Mouse (Mus musculus) kidney, adult 18-20 months (tissue): Measurements from ENCODE around the gene Mrps5.
A peak's percentile ranks its signal among the peaks of the same experiment; 100 is the strongest.

ENCODE experiments used
- DNase-seq: peaks from one replicate; pipeline ENCODE4 v3.0.0; 2021

Mrps5 gene

DNA sequence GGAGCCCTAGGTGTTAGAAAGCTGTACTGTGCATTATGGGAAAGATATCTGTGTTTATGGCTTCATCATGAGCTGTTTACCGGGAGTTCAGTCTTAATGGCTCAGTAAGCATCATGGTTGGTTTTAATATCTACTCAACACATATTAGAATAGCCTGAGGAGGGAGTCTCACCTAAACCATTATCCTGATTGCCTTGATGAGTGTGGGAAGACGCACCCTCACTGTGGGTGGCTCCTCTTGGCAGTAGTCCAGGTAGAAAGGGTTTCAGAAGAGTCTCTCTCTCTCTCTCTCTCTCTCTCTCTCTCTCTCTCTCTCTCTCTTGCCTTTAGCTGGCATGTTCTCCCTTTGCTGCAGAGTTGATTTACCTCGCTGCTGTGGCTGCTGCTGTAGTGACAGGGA lies 35.0 kb downstream of the Mrps5 start:
- no peak for DNase-seq

DNA sequence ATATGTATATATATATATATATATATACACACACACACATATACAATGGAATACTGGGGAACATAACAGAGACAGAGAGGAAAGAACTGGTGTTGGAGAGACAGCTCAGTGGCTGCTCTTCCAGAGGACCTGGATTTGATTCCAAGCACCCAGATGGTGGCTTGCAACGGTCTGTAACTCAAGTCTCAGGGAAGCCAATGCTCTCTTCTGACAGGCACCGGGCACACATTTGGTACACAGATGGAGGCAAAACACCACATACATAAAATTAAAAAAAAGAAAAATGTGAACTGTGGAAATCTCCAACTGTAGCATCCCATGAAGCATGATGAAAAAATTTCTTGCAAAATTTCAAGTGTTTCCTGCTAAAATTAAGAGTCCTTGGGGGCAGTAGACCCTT lies 37.8 kb downstream of the Mrps5 start:
- DNase-seq, result no peak

DNA sequence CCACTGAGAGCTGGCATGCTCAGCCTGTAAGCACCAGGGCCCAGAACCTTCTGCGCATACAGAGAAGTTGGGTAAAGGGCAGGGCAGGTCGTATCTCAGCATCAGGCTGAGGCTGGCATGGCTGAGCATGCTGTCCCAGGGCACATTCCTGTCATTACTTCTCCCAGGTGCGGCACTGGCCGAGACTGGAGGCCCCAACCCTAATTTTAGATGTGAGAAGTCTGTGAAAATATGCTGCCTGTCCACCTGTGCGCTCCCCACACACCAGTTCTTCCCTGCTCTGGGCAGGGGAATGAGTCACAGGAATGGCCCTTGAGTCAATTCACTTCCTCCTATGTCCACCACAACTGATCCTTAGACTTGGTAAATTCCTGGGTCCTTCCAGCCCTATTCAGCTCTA lies 38.6 kb downstream of the Mrps5 start:
- DNase-seq, result peak; percentile 42

DNA sequence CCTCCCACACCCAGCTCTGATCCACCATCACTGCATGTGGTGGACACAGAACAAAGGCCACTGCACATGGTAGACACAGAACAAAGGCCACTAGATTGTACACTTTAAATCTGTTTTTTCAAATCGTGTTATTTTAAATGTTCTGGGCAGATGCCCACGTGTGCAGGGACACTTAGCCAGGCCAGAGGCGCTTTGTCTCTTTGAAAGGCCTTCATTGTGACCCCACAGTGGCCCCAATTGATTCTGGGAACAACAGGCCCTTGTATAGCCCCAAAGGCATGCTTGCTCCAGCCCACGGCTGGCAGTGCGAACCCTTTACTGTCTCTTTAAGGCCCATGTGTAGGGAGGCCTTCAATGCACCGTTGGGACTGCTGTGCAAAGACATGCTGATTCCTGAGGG lies 40.3 kb downstream of the Mrps5 start:
- DNase-seq, result no peak

DNA sequence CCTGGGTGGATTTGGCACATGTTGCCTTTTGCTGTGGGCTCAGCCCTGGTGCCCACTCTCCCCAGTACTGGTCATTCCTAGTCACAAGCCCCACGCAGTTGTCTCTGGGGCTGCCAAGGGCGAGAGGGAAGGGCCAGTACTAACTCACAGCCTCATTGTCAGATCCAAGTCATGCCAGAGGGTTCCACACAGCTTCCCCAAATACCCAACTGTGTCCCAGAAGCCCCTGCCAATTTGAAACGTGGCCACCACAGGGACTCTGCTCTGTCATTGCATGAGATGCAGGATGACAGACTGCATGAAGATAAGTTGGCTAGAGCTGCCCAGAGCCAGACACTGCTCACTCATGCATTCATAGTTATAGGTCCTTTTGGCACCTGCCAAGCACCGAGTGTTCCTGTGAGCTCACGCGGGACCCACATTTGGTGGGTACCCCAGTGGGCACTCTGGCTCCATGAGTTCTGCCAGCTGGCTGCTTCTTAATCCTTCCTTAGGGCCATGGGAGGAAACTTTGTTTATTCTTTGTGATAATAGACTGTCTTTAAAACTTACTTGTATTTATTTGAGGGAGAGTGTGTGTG lies 41.1 kb downstream of the Mrps5 start:
- DNase-seq, result no peak

DNA sequence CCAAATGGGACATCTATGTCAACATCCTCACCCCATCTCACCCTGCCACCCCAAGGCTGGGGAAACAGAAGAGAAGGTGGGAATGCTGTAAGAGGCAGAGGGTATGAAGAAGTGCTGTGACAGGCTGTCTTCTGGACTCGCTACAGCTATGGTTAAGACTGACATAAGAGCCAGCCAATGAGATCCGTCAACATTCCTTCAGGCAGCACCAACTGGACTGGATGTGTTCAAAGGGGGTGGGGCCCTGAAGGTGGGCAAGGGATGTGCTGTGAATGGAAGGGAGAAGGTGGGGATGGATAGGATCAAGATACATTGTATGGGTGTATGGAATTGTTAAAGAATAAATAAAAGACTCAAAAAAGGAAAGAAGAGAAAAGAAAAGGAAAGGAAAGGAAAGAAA lies 45.6 kb downstream of the Mrps5 start:
- DNase-seq, result no peak

DNA sequence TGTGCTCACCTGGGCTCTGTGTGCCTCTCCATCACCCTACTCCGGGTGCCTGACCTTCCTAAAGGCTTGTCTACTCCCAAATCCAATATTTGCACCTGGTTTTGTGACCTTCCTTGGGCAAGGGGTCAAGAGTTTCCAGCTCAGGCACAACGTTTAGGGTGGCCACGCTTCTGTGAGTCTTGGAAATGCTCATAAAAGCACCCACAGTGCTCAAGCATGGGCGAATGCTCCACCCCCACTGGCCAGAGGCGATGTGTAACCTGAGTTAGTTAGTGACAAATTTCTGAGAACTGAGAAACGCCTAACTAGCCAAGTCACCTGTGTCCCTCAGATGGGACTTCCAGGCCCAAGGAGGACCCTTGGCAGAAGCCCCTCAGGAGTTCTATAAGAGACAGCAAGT lies 48.6 kb downstream of the Mrps5 start:
- peak; percentile 83 for DNase-seq

DNA sequence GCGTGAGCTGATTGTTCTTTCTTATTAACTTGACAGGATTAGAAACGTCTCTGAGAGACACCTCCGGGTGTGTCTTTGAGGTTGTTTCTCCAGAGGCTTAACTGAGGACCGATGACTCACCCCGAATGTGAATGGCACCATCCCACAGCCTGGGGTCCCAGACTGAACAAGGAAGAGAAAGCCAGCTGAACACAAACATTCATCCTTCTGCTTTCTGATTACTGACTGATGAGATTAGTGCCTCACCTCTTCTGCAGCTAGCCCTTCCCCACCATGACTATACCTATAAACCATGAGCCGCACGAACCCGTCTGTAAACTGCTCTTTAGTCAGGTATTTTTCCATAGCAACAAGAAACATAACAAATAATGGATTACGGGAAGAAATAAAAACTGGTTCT lies 52.0 kb downstream of the Mrps5 start:
- no peak for DNase-seq

DNA sequence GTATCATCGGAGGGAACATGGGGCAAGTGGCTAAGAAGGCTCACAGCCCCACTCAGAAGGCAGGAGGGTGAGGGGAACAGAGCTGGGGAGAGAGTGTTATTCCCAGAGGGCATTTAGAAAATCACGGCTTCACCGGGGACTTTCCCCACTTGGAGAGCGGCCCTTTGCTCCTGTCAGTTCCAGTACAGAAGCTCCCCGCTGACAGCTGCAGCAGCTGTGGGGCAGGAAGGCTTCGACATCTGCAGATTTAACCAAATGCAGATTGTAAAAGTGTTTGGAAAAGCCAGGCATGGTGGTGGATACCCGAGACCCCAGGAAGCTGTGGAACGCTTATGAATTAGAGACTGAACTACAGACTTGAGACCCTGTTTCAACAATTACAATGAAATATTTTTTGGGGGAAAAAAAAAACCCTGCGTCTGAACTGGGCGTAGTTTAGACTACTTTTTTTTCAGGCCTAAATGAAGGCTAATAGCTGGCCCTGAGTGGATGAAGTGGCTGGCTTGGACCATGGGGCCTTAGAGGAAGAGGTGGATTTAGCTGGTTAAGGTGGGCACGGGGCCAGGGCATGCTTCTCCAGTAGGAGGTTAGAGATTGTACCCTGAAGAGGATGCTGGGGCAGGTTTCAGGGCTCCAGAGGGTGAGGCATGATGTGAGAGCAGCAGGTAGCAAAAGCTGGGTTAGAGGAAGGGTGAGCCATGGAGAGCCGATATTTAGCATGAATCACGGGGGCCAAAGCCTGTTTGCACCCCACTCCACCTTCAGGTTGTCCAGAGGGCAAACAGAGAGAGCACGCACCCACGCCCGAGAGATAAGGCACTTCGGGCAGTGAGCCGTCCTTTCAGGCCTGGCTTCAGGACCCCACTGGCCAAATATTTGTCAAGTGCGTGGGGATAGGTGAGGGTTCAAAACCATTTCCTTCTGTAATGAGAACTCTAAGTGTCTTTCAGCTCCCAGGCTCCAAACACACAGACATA lies 57.0 kb downstream of the Mrps5 start:
- no peak for DNase-seq

DNA sequence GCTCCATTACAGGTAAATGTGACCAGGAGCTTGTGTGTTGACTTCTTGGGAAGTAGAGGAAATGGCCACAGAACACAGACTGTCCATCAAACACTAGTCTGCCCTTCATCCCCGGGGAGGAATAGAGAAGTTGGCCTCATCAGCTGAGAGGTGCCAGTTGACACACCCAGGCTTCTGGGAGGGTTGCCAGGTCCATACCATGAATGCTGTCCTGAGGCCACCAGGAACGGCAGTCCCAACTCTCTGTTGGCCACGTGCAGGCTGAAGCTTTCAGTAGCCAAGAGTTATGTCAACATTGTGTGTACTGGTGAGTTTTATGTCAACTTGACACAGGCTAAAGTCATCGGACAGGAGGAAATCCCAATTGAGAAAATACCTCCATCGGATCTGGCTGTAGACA lies 59.9 kb downstream of the Mrps5 start:
- no peak for DNase-seq

DNA sequence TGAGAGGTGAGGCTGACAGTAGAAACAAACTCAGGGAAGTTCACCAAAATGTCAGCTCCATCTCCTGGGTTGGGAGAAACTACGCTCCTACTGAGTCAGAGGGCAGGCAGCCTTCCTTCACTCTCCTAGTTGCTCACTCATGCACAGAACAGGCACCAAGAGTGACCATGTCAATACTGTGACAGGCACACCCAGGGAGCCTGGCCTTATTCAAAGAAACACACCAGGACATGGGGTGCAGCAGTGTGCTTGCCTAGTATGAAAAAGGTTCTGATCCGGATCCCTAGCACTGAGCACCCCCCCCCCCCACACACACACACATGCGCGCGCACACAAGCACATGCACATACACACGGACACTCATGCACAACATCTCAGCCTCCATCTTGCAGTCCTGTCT lies 61.1 kb downstream of the Mrps5 start:
- no peak for DNase-seq

DNA sequence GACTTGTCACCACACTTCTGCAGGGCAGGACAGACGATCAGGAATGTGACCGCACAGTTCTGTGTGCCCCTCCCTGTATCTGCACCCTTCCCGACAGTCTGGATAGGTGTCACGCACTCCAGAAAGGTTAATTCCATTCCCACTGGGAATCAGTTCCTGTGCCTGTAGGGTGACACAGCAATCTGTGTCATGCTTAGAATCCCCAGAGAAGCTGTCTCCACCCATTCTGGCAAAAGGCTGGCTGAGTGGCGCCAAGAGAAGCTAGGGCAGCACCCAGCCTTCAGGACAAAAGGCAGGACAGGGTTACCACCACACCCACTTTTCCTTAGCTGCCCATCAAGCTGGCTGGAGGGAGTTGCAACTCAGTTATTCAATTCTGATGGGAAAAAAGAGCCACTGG lies 62.9 kb downstream of the Mrps5 start:
- DNase-seq, result peak; percentile 72

DNA sequence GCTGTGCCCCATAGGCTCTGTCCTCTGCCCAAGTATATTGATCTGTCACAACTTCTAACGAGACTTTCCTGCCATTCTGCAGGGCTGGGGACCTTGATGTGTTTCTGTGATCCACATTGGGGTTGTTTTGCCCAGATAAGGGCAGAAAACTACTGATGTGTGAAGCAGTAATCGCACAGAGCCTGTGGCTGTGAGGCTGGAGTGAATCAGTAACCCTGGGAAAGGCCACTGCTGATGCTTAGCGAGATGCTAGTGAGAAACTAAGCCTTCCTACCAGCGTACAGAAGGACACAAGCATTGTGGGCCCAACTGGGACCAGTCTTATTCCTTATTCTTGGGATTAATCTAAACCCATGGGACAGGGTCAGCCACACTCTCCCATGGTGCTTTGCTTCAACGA lies 64.6 kb downstream of the Mrps5 start:
- peak; percentile 49 for DNase-seq

DNA sequence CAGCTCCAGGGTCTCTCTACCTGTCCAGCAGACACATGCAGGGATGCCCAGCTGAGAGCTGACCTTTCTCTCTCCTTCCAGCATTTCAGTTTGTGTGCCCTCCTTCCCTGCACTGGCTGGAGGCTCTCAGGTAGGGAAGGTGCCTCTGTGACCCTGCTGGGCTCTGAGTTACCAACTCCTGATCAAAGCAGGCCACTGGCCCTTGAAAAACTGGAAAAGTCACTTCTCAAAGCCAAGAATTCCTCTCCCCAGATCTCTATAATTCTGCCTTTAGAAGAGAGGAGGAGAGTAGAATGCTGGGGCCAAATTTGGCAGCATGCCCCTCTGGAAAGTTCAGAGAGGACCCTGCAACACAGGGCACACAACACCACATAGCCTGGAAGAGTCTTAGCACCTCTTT lies 65.3 kb downstream of the Mrps5 start:
- DNase-seq, result no peak

DNA sequence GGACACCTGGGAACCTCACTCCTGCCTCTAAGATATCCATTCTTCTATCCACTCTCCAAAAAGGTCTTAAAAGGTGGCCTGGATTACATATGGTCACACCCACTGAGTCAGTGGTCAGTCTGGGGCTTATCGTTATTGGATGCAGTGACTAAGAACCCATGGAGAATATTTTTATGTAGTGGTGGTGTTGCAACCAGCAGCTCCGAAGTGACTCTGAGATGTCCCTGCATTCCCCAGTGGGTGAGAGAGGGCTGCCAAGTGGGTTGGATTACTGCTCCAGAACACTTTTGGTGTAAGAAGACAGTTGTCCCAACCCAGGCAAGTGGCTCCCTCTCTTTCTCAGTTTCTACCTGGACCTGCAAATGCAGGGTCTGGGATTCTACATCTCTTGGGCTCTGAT lies 65.8 kb downstream of the Mrps5 start:
- DNase-seq, result peak; percentile 18

DNA sequence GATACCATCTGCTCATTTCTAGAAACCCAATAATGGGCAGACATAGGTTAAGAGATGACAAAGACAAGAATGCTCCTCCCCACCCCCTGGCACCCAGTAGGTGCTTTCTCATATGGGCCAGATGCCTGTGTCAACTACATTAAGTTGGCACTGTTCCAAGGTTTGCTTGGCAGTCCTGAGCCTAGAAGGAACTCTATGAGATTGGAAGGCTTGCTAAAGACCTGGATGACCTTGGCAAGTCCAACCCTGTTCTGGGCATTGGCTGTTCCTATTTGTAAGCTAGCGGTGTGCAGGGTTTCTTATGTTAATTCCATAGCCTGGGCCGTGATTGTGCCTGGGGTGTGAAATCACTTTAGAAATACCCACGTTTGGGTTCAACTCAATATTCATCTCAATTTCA lies 67.8 kb downstream of the Mrps5 start:
- DNase-seq, result peak; percentile 51

DNA sequence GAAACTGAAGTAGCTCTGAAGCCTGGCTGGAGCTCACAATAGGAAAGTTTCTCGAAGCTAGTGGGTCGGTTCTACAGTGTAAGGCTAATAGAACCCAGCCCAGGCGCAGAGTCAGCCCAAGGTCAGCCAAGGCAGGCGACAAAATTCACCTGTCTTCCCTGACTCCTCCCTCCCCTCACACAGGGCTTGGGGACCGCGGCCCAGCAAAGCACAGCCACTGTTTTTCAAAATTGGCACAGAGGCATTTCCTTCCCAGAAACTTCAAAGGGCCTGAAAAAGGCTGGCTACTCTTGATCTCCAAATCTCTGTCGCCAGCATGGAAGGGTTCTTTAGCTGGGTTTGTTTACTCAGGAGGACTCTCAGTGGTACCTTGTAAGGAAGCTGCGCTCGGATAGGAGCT lies 68.4 kb downstream of the Mrps5 start:
- DNase-seq, result peak; percentile 58

DNA sequence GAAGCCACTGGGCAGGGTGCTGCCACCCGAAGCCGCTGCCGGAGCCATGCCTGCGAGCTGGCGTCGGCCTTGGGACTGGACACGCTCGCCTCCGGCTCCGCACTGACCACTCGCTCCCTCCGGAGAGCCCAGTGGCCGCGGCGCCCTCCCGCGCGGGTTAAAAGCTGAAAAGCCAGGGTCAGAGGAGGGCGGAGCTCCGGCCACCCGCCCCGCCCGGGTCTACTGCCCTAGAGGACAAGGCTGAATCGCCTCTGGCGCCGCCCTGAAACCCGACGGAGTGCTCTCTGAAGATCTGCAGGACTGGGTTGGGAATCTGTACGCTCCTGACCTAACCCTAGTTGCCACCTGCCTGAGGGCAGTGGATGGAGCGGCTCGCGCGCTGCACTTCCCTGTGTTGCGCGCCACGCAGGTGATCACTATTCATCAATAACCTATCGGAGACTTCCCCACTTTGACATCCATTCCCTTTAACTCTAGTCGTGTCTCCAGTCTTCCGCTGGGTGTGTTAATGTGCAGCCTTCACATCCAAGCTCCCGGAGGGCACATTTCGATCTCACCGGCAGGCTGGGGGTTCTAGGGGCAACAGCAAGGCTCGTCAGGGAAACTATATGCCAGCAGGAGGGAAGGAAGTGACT lies 69.2 kb downstream of the Mrps5 start, which contains the start of gene Mal:
Gene Mal (minus strand): TSS at position 610 of the 635 bp plus-strand sequence.
- peak; percentile 87 for DNase-seq
